Mouse (Mus musculus): ENCODE data around the gene Dcxr.
"Not testable (repeated sequence)": the region's sequence is repeated elsewhere in the genome, so short reads cannot be mapped to it uniquely, and the experiment has no call there.

Dcxr gene

DNA sequence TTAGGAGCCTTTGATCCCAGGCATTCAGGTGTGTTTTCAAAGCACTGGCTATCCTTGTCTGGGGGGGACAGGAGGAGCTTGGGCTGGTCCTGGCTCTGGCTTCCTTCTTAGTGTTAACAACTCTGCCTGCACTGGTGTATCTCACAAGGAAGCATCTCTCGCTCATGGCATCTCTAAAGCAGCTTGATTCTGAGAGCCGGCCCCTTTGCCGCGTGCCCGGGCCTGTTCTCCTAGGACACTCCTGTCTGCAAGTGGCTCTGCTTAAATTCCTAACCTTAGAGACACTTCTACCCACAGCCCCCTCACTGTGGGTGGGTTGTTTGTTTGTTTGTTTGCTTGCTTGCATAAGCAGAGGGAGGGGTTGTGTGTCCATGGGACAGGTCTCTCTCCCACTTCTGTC lies 19.1 kb downstream of the Dcxr start:
- no peak for DNase-seq (ENCODE audit: low spot score)

DNA sequence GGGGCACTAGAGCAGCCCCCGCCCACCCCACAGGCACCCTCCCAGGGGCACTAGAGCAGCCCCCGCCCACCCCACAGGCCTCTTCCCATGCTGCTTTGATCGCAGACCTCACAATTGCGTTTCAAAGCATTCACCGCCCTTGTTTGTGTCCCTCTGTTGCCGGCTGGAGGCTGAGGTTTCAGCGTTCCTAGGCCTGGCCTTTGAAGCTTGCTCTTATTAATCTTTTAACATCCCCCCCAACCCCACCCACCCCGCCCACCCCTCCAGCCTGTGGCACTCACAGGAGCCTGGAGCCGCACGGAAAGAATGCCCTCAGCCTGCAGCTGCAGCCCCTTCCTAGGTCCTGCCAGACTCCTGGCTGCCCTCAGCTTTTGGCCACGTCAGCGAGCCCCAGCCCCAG lies 19.9 kb downstream of the Dcxr start:
- no peak for DNase-seq (ENCODE audit: low spot score)

GRCm38 (mm10) chr11:120706120-120706519 lies 21.0 kb downstream of the Dcxr start:
- no peak for DNase-seq (ENCODE audit: low spot score)

- DNase-seq (ENCODE audit: low spot score): peak; percentile 79
These were observed 22.4 kb downstream of the Dcxr start for GRCm38 (mm10) chr11:120704486-120705325.

DNA sequence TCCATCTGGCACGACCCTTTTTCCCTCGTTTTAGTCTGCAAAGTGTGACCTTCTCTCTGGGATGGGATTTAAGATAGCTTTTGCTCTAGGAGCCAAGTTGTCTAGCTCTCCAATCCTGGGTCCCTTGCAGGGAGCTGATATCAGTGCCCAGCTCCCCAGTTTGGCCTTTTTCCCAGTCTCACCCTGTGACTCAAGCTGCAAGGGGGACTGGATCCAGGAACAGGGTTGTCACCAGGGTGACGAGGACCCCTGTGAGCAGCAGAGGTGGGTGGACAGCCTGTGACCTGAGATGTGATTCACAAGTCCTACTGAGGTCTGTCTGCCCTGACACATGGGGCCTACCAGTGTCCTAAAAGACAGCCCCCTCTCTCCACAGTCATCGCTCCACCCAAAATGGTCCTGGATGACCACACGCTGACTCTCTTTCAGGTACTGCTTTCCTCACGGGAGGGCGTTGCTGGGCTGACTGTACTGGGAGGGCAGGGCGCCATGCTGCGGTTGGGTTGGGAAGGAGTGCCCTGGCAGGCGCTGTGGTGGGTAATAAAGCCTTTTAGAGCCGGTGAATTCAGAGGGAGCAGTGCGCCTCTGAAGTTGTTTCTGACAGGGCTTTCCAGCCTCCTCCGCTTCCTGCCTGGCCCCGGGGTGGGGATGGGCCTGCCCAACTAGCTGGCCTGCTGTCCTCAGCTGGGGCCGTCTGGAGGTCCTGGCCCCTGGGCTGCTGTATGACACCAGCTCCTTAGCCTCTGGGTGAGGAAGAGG lies 23.2 kb downstream of the Dcxr start:
- DNase-seq (ENCODE audit: low spot score): no peak

DNA sequence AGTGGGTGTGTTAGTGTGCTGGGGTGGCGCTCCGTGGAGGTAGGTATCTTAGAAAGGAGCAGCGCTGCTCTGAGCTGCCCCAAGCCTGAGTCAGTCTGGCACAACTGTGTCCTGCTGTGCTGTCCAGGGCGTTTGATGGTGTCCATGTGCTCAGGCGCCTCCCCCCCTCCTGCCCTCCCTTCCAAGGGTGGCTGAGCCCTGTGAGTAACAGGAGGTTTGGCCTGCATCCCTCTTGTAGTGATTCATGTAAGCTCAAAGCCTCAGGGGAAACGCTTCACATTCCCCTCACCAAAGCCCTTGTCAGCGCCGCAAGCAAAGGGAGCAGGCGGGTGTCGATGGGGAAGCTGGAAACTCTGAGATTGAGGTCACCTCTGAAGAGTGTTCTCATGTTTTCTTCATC lies 29.3 kb downstream of the Dcxr start:
- DNase-seq (ENCODE audit: low spot score): no peak

DNA sequence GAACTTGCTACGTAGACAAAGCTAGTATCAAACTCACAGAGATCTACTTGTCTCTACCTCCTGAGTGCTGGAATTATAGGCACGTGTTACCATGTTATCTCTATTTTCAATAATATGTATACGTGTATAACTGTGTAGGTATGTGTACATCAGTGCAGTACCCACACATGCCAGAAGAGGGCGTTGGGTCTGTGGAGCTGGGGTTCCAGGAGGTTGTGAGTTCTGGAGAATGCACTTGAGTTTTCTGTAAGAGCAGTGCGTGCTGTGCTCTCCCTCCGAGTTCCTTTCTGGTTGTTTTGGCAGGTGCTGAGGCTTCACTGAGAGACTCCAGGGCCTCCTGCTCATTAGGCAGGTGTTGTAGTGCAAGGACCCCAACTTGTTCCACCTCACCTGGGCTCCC lies 30.5 kb downstream of the Dcxr start:
- DNase-seq (ENCODE audit: low spot score): no peak

DNA sequence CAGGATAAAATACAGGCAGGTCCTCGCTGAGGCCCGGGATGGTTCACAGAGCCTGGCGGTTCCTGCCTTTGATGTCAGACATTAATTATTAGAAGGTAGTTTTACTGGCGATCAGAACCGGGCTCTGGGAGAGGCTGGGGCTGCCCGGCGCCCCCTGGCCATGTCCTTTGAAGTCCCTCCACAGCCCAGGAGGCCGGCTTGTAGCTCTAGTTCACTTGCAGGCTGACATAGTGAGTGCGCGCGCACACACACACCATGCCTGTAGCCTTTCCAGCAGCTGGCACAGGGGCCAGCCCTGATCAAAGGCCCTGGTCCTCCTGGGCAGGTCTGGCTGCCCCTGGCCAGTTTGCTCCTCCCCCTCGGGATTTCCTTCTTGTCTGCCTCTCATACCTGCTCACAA lies 31.4 kb downstream of the Dcxr start:
- DNase-seq (ENCODE audit: low spot score): no peak

- DNase-seq (ENCODE audit: low spot score): no peak
These were observed 31.9 kb downstream of the Dcxr start for GRCm38 (mm10) chr11:120695184-120695583.

GRCm38 (mm10) chr11:120693461-120693860 lies 33.6 kb downstream of the Dcxr start:
- DNase-seq (ENCODE audit: low spot score): no peak

GRCm38 (mm10) chr11:120692471-120693011 lies 34.5 kb downstream of the Dcxr start:
- DNase-seq (ENCODE audit: low spot score): no peak

DNA sequence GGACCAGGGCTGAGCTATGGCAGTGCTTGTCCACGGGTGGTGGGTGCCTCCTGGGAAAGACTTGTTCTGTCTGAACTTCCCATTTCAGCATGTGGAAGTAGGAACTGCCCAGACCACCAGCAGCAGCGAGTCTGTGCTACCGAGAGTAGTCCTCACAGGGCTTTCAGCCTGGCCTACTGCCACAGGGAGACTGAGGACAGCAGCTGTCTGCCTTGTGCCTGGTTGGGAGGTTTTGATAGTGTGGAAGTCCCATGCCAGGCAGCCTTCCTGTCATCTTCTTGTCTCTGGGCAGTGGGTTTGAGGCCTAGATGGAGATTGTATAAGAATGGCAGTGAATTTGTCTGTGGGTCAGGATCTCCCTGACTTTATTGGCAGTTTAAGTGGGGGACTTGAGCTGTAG lies 37.7 kb downstream of the Dcxr start:
- no peak for DNase-seq (ENCODE audit: low spot score)

GRCm38 (mm10) chr11:120686650-120687272 lies 40.3 kb downstream of the Dcxr start:
- DNase-seq (ENCODE audit: low spot score): no peak

GRCm38 (mm10) chr11:120684660-120685059 lies 42.4 kb downstream of the Dcxr start:
- DNase-seq (ENCODE audit: low spot score): no peak

- DNase-seq (ENCODE audit: low spot score): no peak
These were observed 43.0 kb downstream of the Dcxr start for GRCm38 (mm10) chr11:120684086-120684485.

GRCm38 (mm10) chr11:120683536-120683935 lies 43.5 kb downstream of the Dcxr start:
- no peak for DNase-seq (ENCODE audit: low spot score)

DNA sequence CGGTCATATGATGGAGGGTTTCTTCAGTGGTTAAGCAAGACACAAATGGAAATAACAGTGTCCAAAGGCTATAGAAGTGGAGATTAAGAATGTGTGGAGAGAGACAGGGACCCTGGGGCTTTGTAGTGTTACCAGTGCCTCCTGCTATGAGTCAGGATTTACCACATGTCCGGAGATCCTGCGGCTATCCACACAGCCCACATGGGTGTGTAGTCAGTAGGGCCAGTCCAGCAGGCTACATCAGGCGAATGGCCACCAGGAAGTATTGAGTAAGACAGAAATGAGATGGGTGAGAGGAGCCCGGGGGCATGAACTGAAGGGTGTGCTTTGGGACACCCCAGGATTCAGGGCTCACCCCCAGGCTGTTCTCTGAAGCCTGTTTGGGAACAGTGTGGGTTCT lies 44.4 kb downstream of the Dcxr start:
- no peak for DNase-seq (ENCODE audit: low spot score)

DNA sequence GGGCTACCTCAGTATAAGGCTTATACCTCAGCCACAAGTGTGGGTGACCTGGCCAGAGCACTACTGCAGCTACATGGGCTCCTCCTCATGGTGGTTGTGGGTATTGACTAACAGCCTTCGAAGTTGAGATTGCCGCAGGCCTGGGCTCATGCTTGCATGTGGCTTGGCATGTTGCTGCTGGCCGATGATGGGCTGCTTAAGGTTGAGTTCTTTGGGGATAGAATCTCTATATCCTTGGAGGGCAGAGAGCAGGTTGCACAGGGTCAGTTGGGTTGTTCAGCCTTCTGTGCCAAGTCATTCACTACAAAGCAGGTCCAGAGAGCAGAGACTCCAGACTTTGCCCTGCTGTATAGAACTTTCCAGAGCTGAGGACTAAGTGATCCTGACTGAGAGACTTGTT lies 47.2 kb downstream of the Dcxr start:
- DNase-seq (ENCODE audit: low spot score): peak; percentile 48

DNA sequence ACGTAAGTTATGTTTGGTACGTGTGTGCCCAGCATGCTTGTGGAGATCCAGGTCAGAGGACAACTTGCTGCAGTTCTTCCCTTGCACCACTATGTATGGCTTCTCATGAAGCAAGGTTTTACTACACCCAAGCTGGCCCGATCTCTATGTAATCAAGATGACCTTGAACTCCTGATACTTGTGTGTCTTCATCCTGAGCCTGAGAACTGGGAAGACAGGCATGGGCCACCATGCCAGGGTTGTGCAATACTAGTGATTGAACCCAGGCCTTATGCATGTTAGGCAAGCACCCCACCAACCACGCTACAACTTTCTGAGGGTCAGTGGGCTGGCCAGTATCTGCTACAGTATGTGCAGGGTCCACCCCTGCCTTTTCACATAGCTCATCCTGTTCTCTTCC lies 50.1 kb downstream of the Dcxr start:
- DNase-seq (ENCODE audit: low spot score): no peak

GRCm38 (mm10) chr11:120675875-120676274 lies 51.2 kb downstream of the Dcxr start:
- DNase-seq (ENCODE audit: low spot score): not testable (repeated sequence)

Measured in retina, embryonic 14.5 days (tissue).